Mouse (Mus musculus): ENCODE data around the gene Grm7. TPM values are rescaled to one million over a fixed set of nuclear protein-coding genes. Genes with fewer than 3 reads are reported as not detected.

Grm7 gene
- polyA plus RNA-seq, 1 experiment = 0.28 TPM

GRCm38 (mm10) chr6:111481866-111482265 lies 836.5 kb downstream of the Grm7 start:
- no peak overlapping the region for H3K4me3 ChIP-seq
- no peak overlapping the region for H3K4me2 ChIP-seq (ENCODE audit: low read depth)
- no peaks in the 10 kb centered on the region for H3K27me3 ChIP-seq (ENCODE audit: control insufficient read depth, insufficient read depth, insufficient read length)
- H3K36me3 ChIP-seq (ENCODE audit: control insufficient read depth, insufficient read depth) = no peaks in the 10 kb centered on the region
- no peak overlapping the region for H3ac ChIP-seq (ENCODE audit: control insufficient read depth, insufficient read length)
- no peak for TF ChIP-seq POLR2A (IDR thresholded peaks at IDR 0.05; ENCODE audit: insufficient read length, low read depth)
- no peak for TF ChIP-seq USF1 (IDR thresholded peaks at IDR 0.05; ENCODE audit: low read depth)
- no peak for TF ChIP-seq MAX (IDR thresholded peaks at IDR 0.05; ENCODE audit: low read depth)
- no peak for TF ChIP-seq MYOD1 (IDR thresholded peaks at IDR 0.05; ENCODE audit: control insufficient read depth in 1 of 3, insufficient read length in 2 of 3, low read depth in 2 of 3)
- no peak for TF ChIP-seq TCF12 (IDR thresholded peaks at IDR 0.05; ENCODE audit: insufficient read depth, poor library complexity, severe bottlenecking)
- no peak for TF ChIP-seq SRF (IDR thresholded peaks at IDR 0.05; ENCODE audit: control insufficient read depth, insufficient read length, low read depth)
- TF ChIP-seq REST (IDR thresholded peaks at IDR 0.05; ENCODE audit: insufficient read depth, insufficient read length) = no peak
- TF ChIP-seq E2F4 (IDR thresholded peaks at IDR 0.05; ENCODE audit: insufficient read depth) = no peak
- no peak for TF ChIP-seq TCF3 (IDR thresholded peaks at IDR 0.05; ENCODE audit: insufficient read length, low read depth)
- no peak for TF ChIP-seq MYOG (IDR thresholded peaks at IDR 0.05; ENCODE audit: control insufficient read depth in 1 of 3, insufficient read depth in 1 of 3, insufficient read length in 2 of 3, low read depth in 2 of 3)
- no peak for TF ChIP-seq CEBPB (IDR thresholded peaks at IDR 0.05; ENCODE audit: insufficient read depth, poor library complexity, severe bottlenecking)
- no peak for TF ChIP-seq POLR2AphosphoS2 (IDR thresholded peaks at IDR 0.05; ENCODE audit: insufficient read length, low read depth)
- no peaks in the 10 kb centered on the region for H3K79me2 ChIP-seq (ENCODE audit: control insufficient read depth, insufficient read depth)

- Histone ChIP-seq H3K4me2 (ENCODE audit: low read depth) (no peak overlapping the region), H3K27me3 (ENCODE audit: control insufficient read depth, insufficient read depth, insufficient read length) (no peaks in the 10 kb centered on the region), H3K79me2 (ENCODE audit: control insufficient read depth, insufficient read depth) (no peaks in the 10 kb centered on the region), H3ac (ENCODE audit: control insufficient read depth, insufficient read length) (no peak overlapping the region), H3K4me3 (no peak overlapping the region), H3K36me3 (ENCODE audit: control insufficient read depth, insufficient read depth) (no peaks in the 10 kb centered on the region)
- TF ChIP-seq MYOG (IDR thresholded peaks at IDR 0.05; ENCODE audit: control insufficient read depth in 1 of 3, insufficient read depth in 1 of 3, insufficient read length in 2 of 3, low read depth in 2 of 3) (no peak), USF1 (IDR thresholded peaks at IDR 0.05; ENCODE audit: low read depth) (no peak), E2F4 (IDR thresholded peaks at IDR 0.05; ENCODE audit: insufficient read depth) (no peak), CEBPB (IDR thresholded peaks at IDR 0.05; ENCODE audit: insufficient read depth, poor library complexity, severe bottlenecking) (no peak)
Observed at GRCm38 (mm10) chr6:111486081-111486480, 840.7 kb downstream of the Grm7 start.

- Histone ChIP-seq H3K36me3 (ENCODE audit: control insufficient read depth, insufficient read depth) (no peaks in the 10 kb centered on the region), H3K79me2 (ENCODE audit: control insufficient read depth, insufficient read depth) (no peaks in the 10 kb centered on the region), H3K4me3 (no peak overlapping the region), H3ac (ENCODE audit: control insufficient read depth, insufficient read length) (no peak overlapping the region), H3K4me2 (ENCODE audit: low read depth) (no peak overlapping the region), H3K27me3 (ENCODE audit: control insufficient read depth, insufficient read depth, insufficient read length) (no peaks in the 10 kb centered on the region)
- TF ChIP-seq USF1 (IDR thresholded peaks at IDR 0.05; ENCODE audit: low read depth) = no peak
- no peak for TF ChIP-seq POLR2AphosphoS2 (IDR thresholded peaks at IDR 0.05; ENCODE audit: insufficient read length, low read depth)
- no peak for TF ChIP-seq CEBPB (IDR thresholded peaks at IDR 0.05; ENCODE audit: insufficient read depth, poor library complexity, severe bottlenecking)
- TF ChIP-seq TCF3 (IDR thresholded peaks at IDR 0.05; ENCODE audit: insufficient read length, low read depth) = no peak
- TF ChIP-seq MYOG (IDR thresholded peaks at IDR 0.05; ENCODE audit: control insufficient read depth in 1 of 3, insufficient read depth in 1 of 3, insufficient read length in 2 of 3, low read depth in 2 of 3) = no peak
Observed at GRCm38 (mm10) chr6:111487556-111487955, 842.2 kb downstream of the Grm7 start.

GRCm38 (mm10) chr6:111492166-111492565 lies 846.8 kb downstream of the Grm7 start:
- Histone ChIP-seq H3K4me2 (ENCODE audit: low read depth) (no peak overlapping the region), H3K4me3 (no peak overlapping the region), H3K36me3 (ENCODE audit: control insufficient read depth, insufficient read depth) (no peaks in the 10 kb centered on the region), H3K27me3 (ENCODE audit: control insufficient read depth, insufficient read depth, insufficient read length) (no peaks in the 10 kb centered on the region), H3ac (ENCODE audit: control insufficient read depth, insufficient read length) (no peak overlapping the region), H3K79me2 (ENCODE audit: control insufficient read depth, insufficient read depth) (no peaks in the 10 kb centered on the region)
- TF ChIP-seq SRF (IDR thresholded peaks at IDR 0.05; ENCODE audit: control insufficient read depth, insufficient read length, low read depth) (no peak), USF1 (IDR thresholded peaks at IDR 0.05; ENCODE audit: low read depth) (no peak), TCF3 (IDR thresholded peaks at IDR 0.05; ENCODE audit: insufficient read length, low read depth) (no peak), CEBPB (IDR thresholded peaks at IDR 0.05; ENCODE audit: insufficient read depth, poor library complexity, severe bottlenecking) (no peak), TCF12 (IDR thresholded peaks at IDR 0.05; ENCODE audit: insufficient read depth, poor library complexity, severe bottlenecking) (no peak), POLR2A (IDR thresholded peaks at IDR 0.05; ENCODE audit: insufficient read length, low read depth) (no peak), POLR2AphosphoS2 (IDR thresholded peaks at IDR 0.05; ENCODE audit: insufficient read length, low read depth) (no peak), E2F4 (IDR thresholded peaks at IDR 0.05; ENCODE audit: insufficient read depth) (no peak), REST (IDR thresholded peaks at IDR 0.05; ENCODE audit: insufficient read depth, insufficient read length) (no peak), MYOD1 (IDR thresholded peaks at IDR 0.05; ENCODE audit: control insufficient read depth in 1 of 3, insufficient read length in 2 of 3, low read depth in 2 of 3) (no peak), MYOG (IDR thresholded peaks at IDR 0.05; ENCODE audit: control insufficient read depth in 1 of 3, insufficient read depth in 1 of 3, insufficient read length in 2 of 3, low read depth in 2 of 3) (no peak), MAX (IDR thresholded peaks at IDR 0.05; ENCODE audit: low read depth) (no peak)

- H3K27me3 ChIP-seq (ENCODE audit: control insufficient read depth, insufficient read depth, insufficient read length) = no peaks in the 10 kb centered on the region
- H3K4me2 ChIP-seq (ENCODE audit: low read depth) = no peak overlapping the region
- no peak overlapping the region for H3K4me3 ChIP-seq
- no peaks in the 10 kb centered on the region for H3K36me3 ChIP-seq (ENCODE audit: control insufficient read depth, insufficient read depth)
- TF ChIP-seq TCF3 (IDR thresholded peaks at IDR 0.05; ENCODE audit: insufficient read length, low read depth) (no peak), TCF12 (IDR thresholded peaks at IDR 0.05; ENCODE audit: insufficient read depth, poor library complexity, severe bottlenecking) (no peak), CEBPB (IDR thresholded peaks at IDR 0.05; ENCODE audit: insufficient read depth, poor library complexity, severe bottlenecking) (no peak), USF1 (IDR thresholded peaks at IDR 0.05; ENCODE audit: low read depth) (no peak), MAX (IDR thresholded peaks at IDR 0.05; ENCODE audit: low read depth) (no peak), POLR2AphosphoS2 (IDR thresholded peaks at IDR 0.05; ENCODE audit: insufficient read length, low read depth) (no peak), POLR2A (IDR thresholded peaks at IDR 0.05; ENCODE audit: insufficient read length, low read depth) (no peak), MYOD1 (IDR thresholded peaks at IDR 0.05; ENCODE audit: control insufficient read depth in 1 of 3, insufficient read length in 2 of 3, low read depth in 2 of 3) (no peak), MYOG (IDR thresholded peaks at IDR 0.05; ENCODE audit: control insufficient read depth in 1 of 3, insufficient read depth in 1 of 3, insufficient read length in 2 of 3, low read depth in 2 of 3) (no peak), E2F4 (IDR thresholded peaks at IDR 0.05; ENCODE audit: insufficient read depth) (no peak)
- H3K79me2 ChIP-seq (ENCODE audit: control insufficient read depth, insufficient read depth) = no peaks in the 10 kb centered on the region
- no peak overlapping the region for H3ac ChIP-seq (ENCODE audit: control insufficient read depth, insufficient read length)
Observed at GRCm38 (mm10) chr6:111499542-111499941, 854.2 kb downstream of the Grm7 start.
